25 mouse cellular contexts compared by ENCODE assay signal in the genomic region with DNA sequence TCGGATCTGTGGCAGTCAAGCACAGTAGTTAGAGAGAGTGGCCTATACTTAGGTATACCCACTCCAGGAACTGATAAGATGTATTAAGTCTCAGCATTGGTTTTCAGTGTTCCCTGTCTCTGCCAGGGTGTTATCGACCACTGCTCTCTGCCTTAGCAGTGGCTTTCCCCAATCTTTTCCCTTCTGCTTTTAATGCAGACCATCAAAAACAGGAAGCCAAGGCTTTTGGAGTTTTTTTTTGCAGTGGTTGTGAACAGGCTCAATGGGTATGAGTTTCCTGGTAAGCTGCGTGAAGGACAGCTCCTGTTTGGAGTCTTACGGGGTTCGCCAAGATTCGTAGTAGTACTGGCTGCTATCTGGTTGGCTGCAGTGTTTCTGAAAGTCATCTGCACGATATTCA. TPM values are rescaled to one million over a fixed set of nuclear protein-coding genes. Genes with fewer than 3 reads are reported as not detected.
"Had no signal": no experiment of that assay in that cellular context is flagged by ENCODE, and none has a peak within 500 bp of the region (broad histone marks: within the 10 kb centered on the region; RNA-seq: fewer than 3 reads in every experiment).

No protein-coding gene starts in this region.

- H3K4me3 ChIP-seq: midbrain, embryonic 10.5 days; midbrain, embryonic 13.5 days; midbrain, embryonic 15.5 days; myocyte; neural tube, embryonic 13.5 days; neural tube, embryonic 15.5 days had no signal

- H3K9ac ChIP-seq: liver, embryonic 14.5 days; lung, embryonic 14.5 days; midbrain, embryonic 13.5 days; midbrain, embryonic 15.5 days; neural tube, embryonic 13.5 days; neural tube, embryonic 15.5 days had no signal

- H3K36me3 ChIP-seq: midbrain, embryonic 10.5 days; midbrain, embryonic 13.5 days; midbrain, embryonic 15.5 days; neural tube, embryonic 15.5 days had no signal

- H3K27ac ChIP-seq: liver, embryonic 14.5 days; midbrain, embryonic 10.5 days; midbrain, embryonic 15.5 days; neural tube, embryonic 13.5 days; neural tube, embryonic 15.5 days had no signal

- H3K4me1 ChIP-seq: midbrain, embryonic 10.5 days; midbrain, embryonic 15.5 days; neural tube, embryonic 15.5 days had no signal

- H3K27me3 ChIP-seq: midbrain, embryonic 13.5 days; midbrain, embryonic 15.5 days; neural tube, embryonic 13.5 days; neural tube, embryonic 15.5 days had no signal

- H3K9me3 ChIP-seq: midbrain, embryonic 10.5 days; midbrain, embryonic 13.5 days; midbrain, embryonic 15.5 days; neural tube, embryonic 13.5 days; neural tube, embryonic 15.5 days had no signal

- DNase-seq: lung, adult 18-20 months; lung, embryonic 14.5 days; lung, postnatal 10 days; lung, postnatal 4 days; retina, postnatal 1 day; right cerebral cortex, adult 18-20 months; right cerebral cortex, postnatal 25 days; right cerebral cortex, postnatal 4 days; spleen, adult 18-20 months; thymus, adult 2 months; thymus, postnatal 14 days; thymus, postnatal 36 days had no signal

- ATAC-seq: midbrain, embryonic 13.5 days; midbrain, embryonic 15.5 days had no signal

RNA-seq across cellular contexts. Expression of gene 4930558K02Rik, which starts 13.0 kb away (rescaled TPM):
- polyA plus RNA-seq: liver, embryonic 14.5 days; liver, embryonic 16.5 days; lung, embryonic 14.5 days; lung, embryonic 16.5 days; midbrain, embryonic 10.5 days; midbrain, embryonic 13.5 days; myocyte; neural tube, embryonic 11.5 days; neural tube, embryonic 13.5 days; small intestine, adult 2 months; stomach, embryonic 14.5 days; stomach, embryonic 16.5 days; thymus, adult 2 months had no signal
